Mouse (Mus musculus) R1 (cell line): ENCODE results near the gene Syndig1l.

Experiments
- DNase-seq: peaks from one replicate; pipeline ENCODE4 v3.0.0-alpha.2; 2018; ENCODE audit warnings: low read depth, low spot score

Gene Syndig1l

DNA sequence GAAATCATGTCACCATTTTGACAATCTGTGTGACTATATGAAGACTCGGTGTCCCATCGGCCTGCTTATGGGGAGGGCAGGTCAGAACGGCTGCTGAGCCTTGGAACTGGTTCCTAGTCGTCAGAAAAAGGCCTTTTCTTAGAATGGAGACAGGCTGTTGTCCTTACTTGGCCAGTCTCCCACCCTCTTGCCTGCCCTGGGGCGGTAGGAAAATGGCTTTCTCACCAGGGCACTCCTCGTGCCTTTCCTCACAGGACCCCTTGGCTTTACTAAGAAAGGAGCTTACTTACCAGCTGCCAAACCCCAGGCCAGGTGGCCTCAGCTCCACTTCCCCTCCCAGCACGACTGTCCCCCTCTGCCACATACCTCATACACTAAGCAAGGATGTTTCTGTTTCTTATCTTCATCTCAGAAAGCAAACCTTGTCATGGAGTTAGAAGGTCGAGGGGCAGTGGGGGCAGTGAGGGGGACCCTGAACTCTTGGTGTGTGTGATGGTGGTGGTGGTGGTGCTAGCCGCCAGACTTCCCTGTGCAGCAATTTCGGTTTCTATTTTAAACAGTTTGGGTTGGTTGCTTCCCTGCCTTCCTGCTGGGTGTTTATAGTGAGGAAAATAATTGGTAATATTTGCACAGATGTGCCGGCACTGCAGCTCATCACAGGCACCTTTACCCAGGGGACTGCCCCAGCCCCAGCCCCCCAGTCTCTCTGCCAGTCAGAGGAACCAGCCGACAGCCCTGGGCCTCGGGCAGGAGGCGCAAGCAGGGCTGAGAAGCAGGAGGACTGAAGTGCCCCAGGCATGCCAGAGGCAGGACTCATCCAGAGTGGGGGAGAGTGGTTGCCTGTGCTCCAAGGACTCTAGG lies 23.7 kb downstream of the Syndig1l start:
- DNase-seq, result no peak

DNA sequence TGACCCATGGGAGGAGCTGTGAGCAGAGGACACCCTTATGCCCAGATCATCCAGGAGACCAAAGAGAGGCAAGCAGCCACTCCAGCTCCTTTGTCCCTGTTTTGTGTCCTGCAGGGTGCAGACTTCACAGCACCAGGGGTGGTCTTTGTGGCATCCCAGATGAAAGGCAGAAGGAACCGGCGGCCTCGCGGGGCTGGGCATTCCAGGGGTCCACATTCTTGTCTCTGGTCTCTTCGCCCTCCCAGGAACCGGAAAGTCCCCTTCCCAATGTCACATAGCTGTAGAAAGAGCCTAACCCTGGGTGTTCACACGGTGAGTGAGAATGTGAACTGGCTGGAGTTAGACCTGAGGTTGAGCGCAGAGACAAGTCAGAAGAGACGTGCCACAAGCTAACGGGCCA lies 27.0 kb downstream of the Syndig1l start:
- DNase-seq, result peak; percentile 11

DNA sequence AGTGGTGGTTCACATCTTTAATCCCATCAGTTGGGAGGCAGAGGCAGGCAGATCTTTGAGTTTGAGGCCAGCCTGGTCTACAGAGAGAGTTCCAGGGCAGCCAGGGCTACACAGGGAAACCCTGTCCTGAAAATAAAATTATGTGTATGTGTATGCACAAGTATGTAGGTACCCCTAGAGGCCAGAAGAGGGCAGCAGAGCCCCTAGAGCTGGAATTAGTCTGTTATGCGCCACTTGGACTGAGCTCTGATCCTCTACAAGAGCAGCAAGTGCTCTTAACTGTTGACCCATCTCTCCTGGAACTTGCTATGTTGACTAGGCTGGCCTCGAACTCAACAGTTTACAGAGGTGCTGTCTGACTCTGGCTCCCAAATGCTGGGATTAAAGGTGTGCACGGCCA lies 28.1 kb downstream of the Syndig1l start:
- peak; percentile 88 for DNase-seq

DNA sequence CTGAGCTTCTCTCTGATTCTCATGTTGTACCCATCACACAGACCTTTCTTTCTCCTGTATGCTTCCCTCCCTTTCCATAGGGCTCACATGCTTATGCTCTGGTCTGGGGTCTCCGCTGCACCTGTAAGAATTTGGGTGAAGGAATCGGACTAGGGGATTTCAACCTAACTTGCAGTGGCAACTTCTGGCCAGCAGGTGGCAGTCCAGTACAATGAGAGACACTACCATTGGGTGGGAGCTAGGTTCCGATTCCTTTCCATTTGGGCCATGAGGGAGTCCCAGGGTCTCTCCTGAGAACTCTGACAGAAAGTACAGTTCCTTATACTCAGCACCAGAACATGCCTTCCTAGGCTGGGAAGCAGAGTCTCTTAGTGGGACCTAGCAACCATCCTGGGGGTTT lies 44.7 kb downstream of the Syndig1l start:
- DNase-seq, result peak; percentile 65

DNA sequence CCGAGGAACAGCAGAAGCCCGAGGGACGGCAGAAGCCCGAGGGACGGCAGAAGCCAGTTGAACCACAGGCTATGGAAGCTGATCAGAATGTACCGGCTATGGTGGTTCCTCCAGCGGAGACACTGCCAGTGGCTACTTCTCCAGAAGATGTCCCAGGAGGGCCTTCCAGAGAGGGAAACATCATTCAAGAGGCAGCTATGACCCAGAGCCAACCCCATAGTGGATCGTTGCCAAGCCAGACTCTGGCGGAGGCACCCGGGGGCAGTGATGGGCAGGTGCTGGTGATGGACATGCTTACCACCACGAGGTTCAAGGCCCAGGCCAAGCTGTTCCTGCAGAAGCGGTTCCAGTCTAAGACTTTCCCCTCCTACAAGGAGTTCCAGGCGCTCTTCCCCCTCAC lies 48.4 kb downstream of the Syndig1l start:
- DNase-seq, result no peak

DNA sequence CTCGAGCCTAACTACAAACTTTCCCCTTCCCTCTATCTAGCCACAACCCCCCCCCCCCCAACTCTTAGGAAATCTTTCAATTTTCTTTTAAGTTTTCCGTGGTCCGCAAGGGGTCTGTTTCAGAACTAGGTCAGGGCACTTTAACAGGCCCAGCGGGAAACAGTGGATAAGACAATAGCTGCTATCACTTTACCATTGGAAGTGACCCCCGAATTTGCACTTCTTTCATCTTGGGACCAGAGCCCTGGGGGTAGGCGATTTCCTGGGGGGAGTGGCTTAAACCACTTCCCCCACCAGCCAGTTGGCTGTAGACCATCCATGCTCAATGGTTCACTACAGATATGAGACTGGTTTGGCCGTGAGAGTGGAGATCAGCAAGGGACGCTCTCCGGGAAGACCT lies 58.0 kb downstream of the Syndig1l start, which contains the start of gene Vrtn:
Vrtn (plus strand) TSS at position 366 of the 400 bp plus-strand sequence.
- DNase-seq, result peak; percentile 48

DNA sequence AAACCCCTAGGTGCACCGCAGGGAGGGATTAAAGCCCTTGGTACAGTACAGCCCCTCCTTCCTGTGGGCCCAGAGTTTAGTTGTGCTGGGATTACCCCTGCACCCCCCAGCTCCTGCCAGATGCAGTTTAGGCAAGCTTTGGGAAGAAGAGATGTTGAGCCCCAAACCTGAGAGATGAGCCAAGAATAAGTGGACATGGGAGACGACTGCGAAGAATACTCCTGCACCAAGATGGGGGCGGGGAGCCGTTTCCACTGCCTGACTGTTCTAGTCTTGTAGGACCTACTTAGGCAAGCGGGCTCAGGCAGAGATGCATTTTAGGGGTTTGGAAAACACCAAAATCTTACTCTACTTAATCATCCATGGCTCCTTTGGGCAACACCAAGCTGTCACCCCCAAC lies 58.4 kb downstream of the Syndig1l start:
- DNase-seq, result peak; percentile 59

DNA sequence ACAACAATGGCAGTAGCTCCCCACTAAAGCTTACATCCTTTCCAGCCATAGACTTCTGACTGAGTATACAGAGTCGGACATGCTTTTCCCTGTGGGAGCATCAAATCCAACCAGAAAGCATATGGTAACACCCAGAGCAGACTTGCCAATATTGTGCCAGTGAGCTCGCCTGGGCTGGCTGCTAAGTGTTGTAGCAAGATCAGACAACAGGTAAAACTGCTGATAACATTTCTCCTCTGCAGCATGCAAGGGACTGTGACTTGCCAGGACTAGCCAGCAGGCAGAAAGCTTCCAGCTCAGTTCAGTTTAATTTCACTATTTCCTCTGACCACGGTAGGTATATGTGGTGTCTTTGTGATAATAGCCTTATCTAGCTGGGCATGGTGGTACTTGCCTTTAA lies 66.8 kb downstream of the Syndig1l start:
- no peak for DNase-seq
